Mouse (Mus musculus) small intestine, adult 2 months (tissue): ENCODE measurements around the gene Fat4. TPM values are rescaled to one million over a fixed set of nuclear protein-coding genes. Genes with fewer than 3 reads are reported as not detected.

Source experiments
- H3K27ac ChIP-seq: fragments of 200-500 bp; 2 replicates; pipeline ENCODE4 v1.5.1; 2012; ENCODE audit warnings: low read depth, low read length, control low read depth, inconsistent platforms; ENCODE audit not compliant: insufficient read depth
- H3K27me3 ChIP-seq: fragments of 200-500 bp; 2 replicates; pipeline ENCODE4 v1.6.1; 2012; ENCODE audit warnings: mild to moderate bottlenecking, moderate library complexity, low read length, inconsistent platforms; ENCODE audit not compliant: control insufficient read depth, insufficient read depth
- H3K36me3 ChIP-seq: fragments of 200-500 bp; 2 replicates; pipeline ENCODE4 v1.6.1; 2012; ENCODE audit warnings: mild to moderate bottlenecking, low read length, control low read depth, inconsistent platforms; ENCODE audit not compliant: control insufficient read depth, insufficient read depth
- H3K4me1 ChIP-seq: fragments of 200-500 bp; 2 replicates; pipeline ENCODE4 v1.6.1; 2012; ENCODE audit warnings: low read length, inconsistent platforms, mixed read lengths; ENCODE audit not compliant: control insufficient read depth, insufficient read depth, insufficient read length
- H3K4me3 ChIP-seq: fragments of 200-500 bp; 2 replicates; pipeline ENCODE4 v1.5.1; 2012; ENCODE audit warnings: low read depth, mild to moderate bottlenecking, control low read depth, inconsistent platforms, low read length, moderate library complexity
- CTCF ChIP-seq: fragments of 200-500 bp; IDR thresholded peaks from 2 replicates; pipeline ENCODE4 v1.5.1; 2012; ENCODE audit warnings: low read depth, mild to moderate bottlenecking, control low read depth, inconsistent platforms, low read length, moderate library complexity, mixed read lengths; ENCODE audit not compliant: insufficient replicate concordance, insufficient read length; ENCODE audit errors: extremely low read depth
- POLR2A ChIP-seq: fragments of 200-500 bp; IDR thresholded peaks from 2 replicates; pipeline ENCODE4 v1.6.1; 2012; ENCODE audit warnings: low read depth, mild to moderate bottlenecking, control low read depth, inconsistent platforms, low read length, moderate library complexity
- WGBS: fragments of 180-500 bp; shearing (Covaris S2); methylation state at CpG from one replicate; pipeline ENCODE4 v1.1.7; 2018; 5-methylcytosine and 5-hydroxymethylcytosine counted together
- polyA plus RNA-seq: library from polyadenylated mRNA; depleted of rRNA; stranded (reverse); fragments of >200 nt; gene quantifications from 2 replicates; pipeline ENCODE4 v1.2.3, GENCODE M21; 2012

Fat4 gene
- polyA plus RNA-seq, 1 experiment = 1.4 TPM

DNA sequence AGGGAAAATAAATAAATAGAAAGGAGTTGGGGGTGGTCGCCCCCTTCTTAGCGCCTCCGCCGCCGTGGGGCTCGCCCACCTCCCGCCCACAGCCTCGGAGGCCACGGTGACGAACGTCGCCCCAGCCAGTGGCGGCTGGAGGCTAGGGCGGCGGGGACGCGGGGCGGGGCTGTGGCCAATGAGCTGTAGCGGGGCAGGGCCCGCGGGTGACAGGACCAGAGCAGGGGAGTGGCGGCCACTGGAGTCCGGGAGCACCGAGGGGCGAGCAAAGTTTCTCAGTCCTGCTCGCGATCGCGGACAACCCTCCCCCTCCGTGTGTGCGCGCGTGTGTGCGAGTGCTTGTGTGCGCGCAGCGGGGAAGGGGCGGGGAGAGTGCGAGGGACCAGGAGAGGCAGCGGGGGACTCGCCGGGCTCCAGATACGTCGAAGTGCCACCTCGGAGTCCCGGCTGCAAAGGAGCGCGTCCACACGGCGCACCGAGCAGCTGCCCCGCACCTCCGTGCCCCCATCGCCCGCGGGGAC, 1.2 kb upstream of the Fat4 start:
- H3K36me3 ChIP-seq = no peaks in the 10 kb centered on the region
- TF ChIP-seq CTCF (no peak), POLR2A (peak; percentile 27; the same call in 1 of the 2 replicates)
- whole genome bisulfite sequencing = under 1% methylated on average over 56 of the region's 56 CpGs

DNA sequence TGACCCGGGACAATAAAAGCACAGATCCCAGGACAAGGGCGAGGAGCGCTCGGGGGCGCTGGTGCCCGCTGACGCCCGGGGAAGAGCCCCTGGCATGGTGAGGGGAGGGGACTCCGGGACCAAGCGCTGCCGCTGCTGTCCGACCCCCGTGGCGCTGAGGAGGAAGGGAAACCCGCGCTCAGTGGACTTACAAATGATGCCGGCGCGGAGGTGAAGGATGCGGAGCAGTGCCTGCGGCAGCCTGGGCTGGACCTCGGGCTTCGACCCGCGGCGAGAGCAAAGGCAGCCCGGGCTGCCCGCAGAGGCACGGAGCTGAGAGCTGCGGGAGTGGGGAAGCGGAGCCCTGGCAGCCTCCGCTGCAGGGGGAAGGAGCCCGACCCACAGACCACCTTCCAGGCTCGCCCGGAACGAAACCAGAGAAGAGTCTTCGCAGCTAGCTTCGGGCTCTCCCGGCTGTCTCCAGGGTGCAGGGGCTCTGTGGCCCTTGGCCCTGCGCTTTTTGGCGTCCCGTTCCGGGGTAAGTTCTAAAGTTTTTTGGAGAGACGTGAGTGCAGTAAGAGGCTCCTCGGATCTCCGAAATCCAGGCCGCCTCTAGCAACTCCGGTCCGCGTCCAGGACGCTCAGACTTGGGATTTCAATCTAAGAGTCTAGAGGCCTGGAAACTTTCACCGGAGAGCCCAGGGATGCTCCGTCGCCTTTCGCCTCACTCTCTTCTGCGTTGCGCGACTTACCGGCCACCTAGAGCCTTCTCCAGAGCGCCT, 499 bp upstream of the Fat4 start:
- 1% methylated on average over 60 of the region's 60 CpGs for WGBS

More for the DNA sequence above, 1.2 kb upstream of the Fat4 start:
- peaks cover 6% of the 10 kb centered on the region for H3K27me3 ChIP-seq
- H3K4me1 ChIP-seq = peaks cover 14% of the 10 kb centered on the region
- H3K4me3 ChIP-seq = peak overlapping the region; percentile 78
- peak overlapping the region; percentile 24; the same call in 1 of the 2 replicates for H3K27ac ChIP-seq

DNA sequence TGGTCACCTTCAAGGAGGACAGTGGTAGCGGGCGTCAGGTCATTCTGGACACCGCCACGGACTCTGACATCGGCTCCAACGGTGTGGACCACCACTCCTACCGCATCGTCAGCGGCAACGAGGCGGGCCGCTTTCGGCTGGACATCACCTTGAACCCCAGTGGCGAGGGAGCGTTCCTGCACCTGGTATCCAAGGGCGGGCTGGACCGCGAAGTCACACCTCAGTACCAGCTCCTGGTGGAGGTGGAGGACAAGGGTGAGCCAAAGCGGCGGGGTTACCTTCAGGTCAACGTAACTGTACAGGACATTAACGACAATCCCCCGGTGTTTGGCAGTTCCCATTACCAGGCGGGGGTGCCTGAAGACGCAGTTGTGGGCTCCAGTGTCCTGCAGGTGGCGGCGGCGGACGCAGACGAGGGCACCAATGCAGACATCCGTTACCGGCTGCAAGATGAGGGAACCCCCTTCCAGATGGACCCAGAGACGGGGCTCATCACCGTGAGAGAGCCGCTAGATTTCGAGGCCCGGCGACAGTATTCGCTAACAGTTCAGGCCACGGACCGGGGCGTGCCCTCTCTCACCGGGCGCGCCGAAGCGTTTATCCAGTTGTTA, 746 bp downstream of the Fat4 start:
- H3K27me3 ChIP-seq = peaks cover 6% of the 10 kb centered on the region
- 3% methylated on average over 47 of the region's 47 CpGs for WGBS
- peaks cover 14% of the 10 kb centered on the region for H3K4me1 ChIP-seq
- TF ChIP-seq POLR2A = no peak
- TF ChIP-seq CTCF = no peak
- H3K36me3 ChIP-seq = no peaks in the 10 kb centered on the region
- H3K27ac ChIP-seq = no peak overlapping the region
- H3K4me3 ChIP-seq = peak overlapping the region; percentile 78

More for the DNA sequence above, 499 bp upstream of the Fat4 start:
- TF ChIP-seq CTCF (no peak), POLR2A (no peak)
- Histone ChIP-seq H3K36me3 (no peaks in the 10 kb centered on the region), H3K27ac (peak overlapping the region; percentile 24; the same call in 1 of the 2 replicates), H3K4me1 (peaks cover 14% of the 10 kb centered on the region), H3K27me3 (peaks cover 6% of the 10 kb centered on the region), H3K4me3 (peak overlapping the region; percentile 78)

DNA sequence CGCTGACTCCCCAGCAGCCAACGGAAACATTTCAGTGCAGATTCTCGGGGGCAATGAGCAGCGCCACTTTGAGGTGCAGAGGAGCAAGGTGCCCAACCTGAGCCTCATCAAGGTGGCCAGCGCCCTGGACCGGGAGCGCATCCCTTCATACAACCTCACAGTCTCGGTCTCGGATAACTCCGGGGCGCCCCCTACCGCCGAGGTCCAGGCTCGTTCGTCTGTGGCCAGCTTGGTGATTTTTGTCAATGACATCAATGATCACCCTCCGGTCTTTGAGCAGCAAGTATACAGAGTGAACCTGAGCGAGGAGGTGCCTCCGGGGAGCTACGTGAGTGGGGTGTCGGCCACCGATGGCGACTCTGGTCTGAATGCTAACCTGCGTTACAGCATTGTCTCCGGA, 1.4 kb downstream of the Fat4 start:
- Histone ChIP-seq H3K4me1 (peaks cover 14% of the 10 kb centered on the region), H3K36me3 (no peaks in the 10 kb centered on the region), H3K27me3 (peaks cover 6% of the 10 kb centered on the region), H3K27ac (no peak overlapping the region), H3K4me3 (peak overlapping the region; percentile 78)
- TF ChIP-seq POLR2A = 0 out of 2 replicates have a peak, but pooled peaks have one; percentile 6
- peak; percentile 51; the same call in 1 of the 2 replicates for TF ChIP-seq CTCF
- 12% methylated on average over 24 of the region's 24 CpGs for WGBS

DNA sequence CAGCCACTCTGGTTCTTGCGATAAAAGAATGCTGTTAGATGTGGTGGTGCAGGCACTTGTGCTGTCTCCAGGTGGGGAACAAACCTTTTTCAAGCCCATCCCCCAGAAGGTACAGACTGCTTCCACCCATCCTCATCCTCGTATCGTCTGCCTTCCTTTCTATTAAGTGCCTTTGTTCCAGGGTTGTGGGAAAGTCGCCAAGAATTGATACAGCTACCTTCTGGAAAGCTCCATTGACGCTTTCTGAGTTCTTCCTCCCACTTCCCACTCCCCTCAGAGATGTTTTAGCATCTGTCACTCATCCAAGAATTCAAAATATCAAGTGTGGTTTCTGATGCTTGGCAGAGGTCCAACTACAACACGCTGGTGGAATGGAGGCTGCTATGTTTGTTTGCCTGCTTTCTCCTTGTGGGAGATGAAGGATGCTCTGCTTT, 6.1 kb downstream of the Fat4 start:
- Histone ChIP-seq H3K27me3 (peaks cover 2% of the 10 kb centered on the region; the same call in 1 of the 2 replicates), H3K4me1 (peaks cover 3% of the 10 kb centered on the region), H3K4me3 (no peak overlapping the region; the same call in 1 of the 2 replicates), H3K27ac (no peak overlapping the region), H3K36me3 (no peaks in the 10 kb centered on the region)
- WGBS = 43% methylated on average over 6 of the region's 6 CpGs
- no peak for TF ChIP-seq CTCF
- TF ChIP-seq POLR2A = no peak

DNA sequence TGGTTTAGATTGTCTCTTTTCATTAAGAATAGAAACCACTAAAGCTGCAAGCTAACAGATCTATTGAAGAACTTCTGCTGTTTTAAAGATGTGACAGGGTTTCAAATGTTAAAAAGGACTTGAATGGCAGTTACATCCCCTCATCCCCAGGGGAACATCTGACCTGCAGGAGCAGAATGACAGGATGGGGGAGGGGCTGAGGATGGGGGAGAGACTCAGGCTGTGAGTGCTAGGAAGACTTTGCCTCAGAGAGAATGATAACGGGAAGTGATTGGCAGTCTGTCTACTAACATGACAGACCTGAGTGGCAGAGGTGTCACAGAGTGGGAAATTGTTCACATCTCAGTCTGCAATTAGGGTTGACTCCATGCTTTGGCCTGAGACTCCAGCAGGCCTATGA, 14.1 kb downstream of the Fat4 start:
- no peak overlapping the region for H3K27ac ChIP-seq
- 56% methylated on average over 1 of the region's 1 CpGs for WGBS
- no peak overlapping the region for H3K4me3 ChIP-seq
- no peaks in the 10 kb centered on the region for H3K4me1 ChIP-seq
- TF ChIP-seq POLR2A (no peak), CTCF (no peak)
- no peaks in the 10 kb centered on the region for H3K36me3 ChIP-seq
- H3K27me3 ChIP-seq = no peaks in the 10 kb centered on the region

DNA sequence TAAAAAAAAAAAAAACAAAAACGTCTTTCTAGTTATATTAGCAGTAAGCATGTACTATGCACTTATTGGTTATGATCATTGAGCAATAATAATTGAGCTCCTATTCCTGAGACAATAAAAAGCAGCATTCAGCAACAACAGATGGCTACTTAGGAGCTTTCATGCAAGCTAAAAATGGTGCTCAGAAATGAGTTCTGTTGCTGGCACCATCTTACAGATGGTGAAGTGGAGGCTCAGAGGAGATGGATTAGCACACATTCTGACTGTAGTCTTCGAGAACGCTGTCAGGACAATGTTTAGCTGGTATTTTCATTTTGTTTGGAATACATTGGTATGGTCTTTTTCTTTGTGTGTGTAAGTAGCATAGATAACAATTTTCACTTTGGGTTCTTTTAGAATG, 20.1 kb downstream of the Fat4 start:
- H3K36me3 ChIP-seq = no peaks in the 10 kb centered on the region
- 63% methylated on average over 3 of the region's 3 CpGs for WGBS

More for the DNA sequence above, 20.1 kb downstream of the Fat4 start:
- TF ChIP-seq POLR2A (no peak), CTCF (no peak)
- H3K4me1 ChIP-seq = no peaks in the 10 kb centered on the region
- no peak overlapping the region for H3K27ac ChIP-seq
- H3K4me3 ChIP-seq = no peak overlapping the region
- H3K27me3 ChIP-seq = no peaks in the 10 kb centered on the region
